Mouse (Mus musculus): Measurements from ENCODE around the gene Mxra8.

DNA sequence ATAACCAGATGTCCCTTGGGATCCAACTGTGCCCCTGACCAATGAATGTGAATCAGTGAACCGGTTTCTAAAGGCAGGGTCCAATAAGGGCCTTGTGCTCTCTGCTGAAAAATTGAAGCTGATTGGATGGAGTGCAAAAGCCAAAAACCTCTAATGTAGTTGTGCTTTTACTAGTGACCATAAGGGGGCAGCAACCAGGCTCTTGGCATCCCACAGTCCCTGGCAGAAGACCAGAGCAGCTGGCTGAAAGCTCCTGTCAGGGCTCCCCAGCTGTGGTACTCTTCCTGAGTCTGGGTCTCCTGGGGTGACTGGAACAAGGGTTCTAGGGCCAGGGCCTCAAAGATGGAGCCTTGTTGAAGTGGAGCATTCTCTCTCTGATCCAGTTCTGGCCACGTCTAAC, 5.6 kb upstream of the Mxra8 start:
- peak; percentile 36; the same call in 1 of the 2 replicates for TF ChIP-seq CTCF (IDR thresholded peaks at IDR 0.05; ENCODE audit: control insufficient read depth, insufficient read depth, insufficient replicate concordance, low read depth, low read length)
- no peak for TF ChIP-seq POLR2A (IDR thresholded peaks at IDR 0.05; ENCODE audit: control insufficient read depth, low read depth, low read length)
